Mouse (Mus musculus) ES-Bruce4 (cell line): ENCODE measurements around the gene Eef1g. TPM values are rescaled to one million over a fixed set of nuclear protein-coding genes. Genes with fewer than 3 reads are reported as not detected.

Experiments
- H3K27ac ChIP-seq: 2 replicates; pipeline ENCODE4 v1.5.1; 2012; ENCODE audit warnings: low read length, inconsistent platforms; ENCODE audit not compliant: insufficient read depth
- H3K27me3 ChIP-seq: 2 replicates; pipeline ENCODE4 v1.6.1; 2012; ENCODE audit warnings: mild to moderate bottlenecking, low read length, inconsistent platforms; ENCODE audit not compliant: control insufficient read depth, poor library complexity, insufficient read depth, severe bottlenecking
- H3K36me3 ChIP-seq: 2 replicates; pipeline ENCODE4 v1.6.1; 2012; ENCODE audit warnings: inconsistent platforms, mild to moderate bottlenecking, low read length, moderate library complexity; ENCODE audit not compliant: control insufficient read depth, poor library complexity, insufficient read depth, severe bottlenecking
- H3K4me1 ChIP-seq: one replicate; pipeline ENCODE4 v1.8.1; 2011; ENCODE audit warnings: low read length; ENCODE audit not compliant: control insufficient read depth, insufficient read depth
- H3K4me3 ChIP-seq: 2 replicates; pipeline ENCODE4 v1.5.1; 2011; ENCODE audit warnings: low read depth, mild to moderate bottlenecking, low read length
- H3K9ac ChIP-seq: 2 replicates; pipeline ENCODE4 v1.6.1; 2012; ENCODE audit warnings: low read depth, mild to moderate bottlenecking, inconsistent platforms; ENCODE audit not compliant: poor library complexity, severe bottlenecking
- H3K9me3 ChIP-seq: replicated peaks from 2 replicates; pipeline ENCODE4 v1.6.1; 2012; ENCODE audit warnings: mild to moderate bottlenecking, low read length, inconsistent platforms; ENCODE audit not compliant: control insufficient read depth, poor library complexity, insufficient read depth, severe bottlenecking
- CTCF ChIP-seq: IDR thresholded peaks from one replicate; pipeline ENCODE4 v1.8.1; 2011; ENCODE audit warnings: low read depth, low read length
- EP300 ChIP-seq: IDR thresholded peaks from 2 replicates; pipeline ENCODE4 v1.6.1; 2011; ENCODE audit warnings: low read depth, low read length; ENCODE audit not compliant: insufficient read depth
- POLR2A ChIP-seq: IDR thresholded peaks from one replicate; pipeline ENCODE4 v1.8.1; 2011; ENCODE audit warnings: low read length; ENCODE audit not compliant: insufficient read depth
- polyA plus RNA-seq: library from polyadenylated mRNA; stranded (reverse); fragments of >200 nt; gene quantifications from 2 replicates; pipeline ENCODE4 v1.2.4, GENCODE M21; 2011; ENCODE audit warnings: low read depth; ENCODE audit not compliant: missing spikeins, insufficient read depth, insufficient read length

Gene Eef1g
- polyA plus RNA-seq, 1 experiment = 1,175 TPM

GRCm38 (mm10) chr19:9019298-9019697, 52.5 kb downstream of the Eef1g start:
- Histone ChIP-seq H3K9ac (no peak overlapping the region), H3K4me1 (peaks cover 1% of the 10 kb centered on the region), H3K4me3 (no peak overlapping the region), H3K36me3 (peaks cover 5% of the 10 kb centered on the region; the same call in 1 of the 2 replicates), H3K27me3 (no peaks in the 10 kb centered on the region), H3K27ac (no peak overlapping the region), H3K9me3 (no peaks in the 10 kb centered on the region)
- TF ChIP-seq EP300 (no peak), CTCF (no peak), POLR2A (no peak)

DNA sequence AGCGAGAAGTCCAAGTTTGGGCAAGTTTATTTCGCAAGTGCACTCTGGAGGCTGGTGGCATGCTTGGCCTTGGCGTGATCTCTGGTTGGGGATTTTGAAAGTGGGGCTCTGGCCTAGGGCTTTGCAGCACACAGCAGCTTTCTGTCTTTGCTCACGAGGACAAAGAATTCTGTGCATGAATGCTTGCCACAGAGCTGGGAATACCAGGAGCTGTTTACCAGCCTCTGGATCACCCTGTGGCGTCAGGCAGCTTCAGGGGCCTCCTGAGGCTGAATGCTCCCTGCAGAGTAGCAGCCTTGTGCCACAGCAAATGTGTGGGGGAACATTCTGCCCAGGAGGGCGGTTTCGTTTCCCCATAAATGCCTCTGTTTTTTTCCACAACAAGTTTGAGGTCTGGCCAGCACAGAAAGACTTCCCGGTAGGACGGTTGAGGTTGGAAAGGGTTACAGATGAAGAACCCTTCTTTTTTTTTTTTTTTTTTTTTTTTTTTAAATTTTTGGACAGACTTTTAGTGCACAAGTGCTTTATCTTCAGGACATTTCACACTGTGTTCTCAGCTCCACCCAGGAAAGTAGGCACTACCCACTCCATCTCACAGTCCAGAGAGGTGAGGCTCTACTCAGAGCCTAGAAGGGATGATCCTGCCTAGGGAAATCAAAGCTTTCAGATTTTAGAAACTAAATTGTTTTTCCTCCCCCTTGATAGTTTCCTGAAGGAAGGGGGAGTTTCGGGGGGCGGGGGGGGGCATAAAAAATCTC, 56.4 kb downstream of the Eef1g start:
- Histone ChIP-seq H3K27ac (no peak overlapping the region), H3K4me3 (no peak overlapping the region), H3K36me3 (0 out of 2 replicates have a peak, but pooled peaks cover 2% of the 10 kb centered on the region), H3K4me1 (peaks cover 5% of the 10 kb centered on the region), H3K27me3 (no peaks in the 10 kb centered on the region), H3K9me3 (no peaks in the 10 kb centered on the region), H3K9ac (no peak overlapping the region)
- no peak for TF ChIP-seq EP300

- no peaks in the 10 kb centered on the region for H3K9me3 ChIP-seq
- no peaks in the 10 kb centered on the region for H3K27me3 ChIP-seq
- TF ChIP-seq EP300 (no peak), POLR2A (no peak), CTCF (no peak)
Observed at GRCm38 (mm10) chr19:9025562-9026257, 58.9 kb downstream of the Eef1g start.

GRCm38 (mm10) chr19:9026634-9027033, 59.8 kb downstream of the Eef1g start:
- Histone ChIP-seq H3K27me3 (no peaks in the 10 kb centered on the region), H3K9ac (no peak overlapping the region), H3K4me3 (no peak overlapping the region), H3K27ac (no peak overlapping the region), H3K36me3 (no peaks in the 10 kb centered on the region), H3K9me3 (no peaks in the 10 kb centered on the region), H3K4me1 (peaks cover 5% of the 10 kb centered on the region)
- no peak for TF ChIP-seq CTCF
- TF ChIP-seq EP300 = no peak
- no peak for TF ChIP-seq POLR2A

More at GRCm38 (mm10) chr19:9025562-9026257, 58.9 kb downstream of the Eef1g start:
- H3K36me3 ChIP-seq = no peaks in the 10 kb centered on the region
- H3K4me1 ChIP-seq = peaks cover 5% of the 10 kb centered on the region
- no peak overlapping the region for H3K9ac ChIP-seq
- no peak overlapping the region for H3K4me3 ChIP-seq
- H3K27ac ChIP-seq = no peak overlapping the region

GRCm38 (mm10) chr19:9027795-9028194, 61.0 kb downstream of the Eef1g start:
- Histone ChIP-seq H3K4me1 (peaks cover 5% of the 10 kb centered on the region), H3K9ac (peak overlapping the region; percentile 42; the same call in 1 of the 2 replicates), H3K27ac (peak overlapping the region; percentile 70; the same call in 1 of the 2 replicates), H3K27me3 (no peaks in the 10 kb centered on the region), H3K9me3 (no peaks in the 10 kb centered on the region), H3K4me3 (no peak overlapping the region), H3K36me3 (no peaks in the 10 kb centered on the region)
- TF ChIP-seq EP300 (0 out of 2 replicates have a peak, but pooled peaks have one; percentile 18), CTCF (no peak)

Other genes starting within 250 kb of the Eef1g start
- gene Slc3a2, start 243.7 kb upstream of the Eef1g start, polyA plus RNA-seq = 170 TPM in 2 replicates
- 81.1 and 97.0 TPM in 2 replicates for gene Wdr74, start 231.2 kb upstream of the Eef1g start, polyA plus RNA-seq
- gene 1700092M07Rik, start 226.3 kb upstream of the Eef1g start, polyA plus RNA-seq = 2.2 TPM in 1 of 2 replicates, not detected in the other
- 45.6 and 47.1 TPM in 2 replicates for gene Stx5a, start 225.6 kb upstream of the Eef1g start, polyA plus RNA-seq
- 122 and 200 TPM in 2 replicates for gene Nxf1, start 210.0 kb upstream of the Eef1g start, polyA plus RNA-seq
- gene Tmem223, start 196.0 kb upstream of the Eef1g start, polyA plus RNA-seq = 21.4 and 23.4 TPM in 2 replicates
- gene Tmem179b, start 192.6 kb upstream of the Eef1g start, polyA plus RNA-seq = 29.0 and 34.5 TPM in 2 replicates
- gene Taf6l, start 180.6 kb upstream of the Eef1g start, polyA plus RNA-seq = 17.1 and 17.7 TPM in 2 replicates
- 98.2 and 103 TPM in 2 replicates for gene Polr2g, start 168.5 kb upstream of the Eef1g start, polyA plus RNA-seq
- 3.1 and 4.1 TPM in 2 replicates for gene Zbtb3, start 164.5 kb upstream of the Eef1g start, polyA plus RNA-seq
- gene Ttc9c, start 147.7 kb upstream of the Eef1g start, polyA plus RNA-seq = 77.3 and 84.9 TPM in 2 replicates
- 105 and 108 TPM in 2 replicates for gene Hnrnpul2, start 147.0 kb upstream of the Eef1g start, polyA plus RNA-seq
- gene AC129217.1, start 137.3 kb upstream of the Eef1g start, polyA plus RNA-seq = 74.8 and 87.2 TPM in 2 replicates
- 32.3 and 36.2 TPM in 2 replicates for gene Bscl2, start 129.6 kb upstream of the Eef1g start, polyA plus RNA-seq
- gene Gng3, start 127.8 kb upstream of the Eef1g start, polyA plus RNA-seq = 28.3 and 29.7 TPM in 2 replicates
- gene Lrrn4cl, start 116.3 kb upstream of the Eef1g start, polyA plus RNA-seq = 1.3 and 2.1 TPM in 2 replicates
- gene Ubxn1, start 95.5 kb upstream of the Eef1g start, polyA plus RNA-seq = 189 and 201 TPM in 2 replicates
- gene Uqcc3, start 86.1 kb upstream of the Eef1g start, polyA plus RNA-seq = 14.4 and 14.9 TPM in 2 replicates
- gene Lbhd1, start 83.3 kb upstream of the Eef1g start, polyA plus RNA-seq = 10.1 and 13.4 TPM in 2 replicates
- gene Gm49403, start 83.1 kb upstream of the Eef1g start, polyA plus RNA-seq = not detected in 2 replicates
- 162 and 172 TPM in 2 replicates for gene 1810009A15Rik, start 78.2 kb upstream of the Eef1g start, polyA plus RNA-seq
- gene Gm49416, start 78.1 kb upstream of the Eef1g start, polyA plus RNA-seq = 11.9 and 24.8 TPM in 2 replicates
- 23.1 and 26.7 TPM in 2 replicates for gene Ints5, start 74.0 kb upstream of the Eef1g start, polyA plus RNA-seq
- 183 and 184 TPM in 2 replicates for gene Ganab, start 69.0 kb upstream of the Eef1g start, polyA plus RNA-seq
- gene B3gat3, start 46.7 kb upstream of the Eef1g start, polyA plus RNA-seq = 26.6 and 26.8 TPM in 2 replicates
- 1.6 and 2.2 TPM in 2 replicates for gene Rom1, start 37.7 kb upstream of the Eef1g start, polyA plus RNA-seq
- 19.2 and 20.4 TPM in 2 replicates for gene Eml3, start 37.5 kb upstream of the Eef1g start, polyA plus RNA-seq
- gene Mta2, start 25.2 kb upstream of the Eef1g start, polyA plus RNA-seq = 106 and 108 TPM in 2 replicates
- 26.4 and 30.1 TPM in 2 replicates for gene Tut1, start 13.2 kb upstream of the Eef1g start, polyA plus RNA-seq
- 162 and 163 TPM in 2 replicates for gene Ahnak, start 22.2 kb downstream of the Eef1g start, polyA plus RNA-seq
- gene Scgb1a1, start 120.9 kb downstream of the Eef1g start, polyA plus RNA-seq = not detected in 2 replicates
- 14.8 and 23.3 TPM in 2 replicates for gene Asrgl1, start 168.6 kb downstream of the Eef1g start, polyA plus RNA-seq